Mouse (Mus musculus) liver, embryonic 14.5 days (tissue): ENCODE measurements around the gene Drosha.

ENCODE experiments used
- CTCF ChIP-seq: IDR thresholded peaks from 2 replicates; pipeline ENCODE4 v1.5.1; 2016; ENCODE audit warnings: antibody characterized with exemption, low read depth, control low read depth
- EP300 ChIP-seq: IDR thresholded peaks from 2 replicates; pipeline ENCODE4 v1.6.1; 2016; ENCODE audit warnings: antibody characterized with exemption, low read depth

- TF ChIP-seq CTCF: no peak
- no peak for TF ChIP-seq EP300
Observed at GRCm38 (mm10) chr15:12867269-12867668, 42.7 kb downstream of the Drosha start.
